Mouse (Mus musculus): Measurements from ENCODE around the gene Tnfrsf25.

The Tnfrsf25 gene

DNA sequence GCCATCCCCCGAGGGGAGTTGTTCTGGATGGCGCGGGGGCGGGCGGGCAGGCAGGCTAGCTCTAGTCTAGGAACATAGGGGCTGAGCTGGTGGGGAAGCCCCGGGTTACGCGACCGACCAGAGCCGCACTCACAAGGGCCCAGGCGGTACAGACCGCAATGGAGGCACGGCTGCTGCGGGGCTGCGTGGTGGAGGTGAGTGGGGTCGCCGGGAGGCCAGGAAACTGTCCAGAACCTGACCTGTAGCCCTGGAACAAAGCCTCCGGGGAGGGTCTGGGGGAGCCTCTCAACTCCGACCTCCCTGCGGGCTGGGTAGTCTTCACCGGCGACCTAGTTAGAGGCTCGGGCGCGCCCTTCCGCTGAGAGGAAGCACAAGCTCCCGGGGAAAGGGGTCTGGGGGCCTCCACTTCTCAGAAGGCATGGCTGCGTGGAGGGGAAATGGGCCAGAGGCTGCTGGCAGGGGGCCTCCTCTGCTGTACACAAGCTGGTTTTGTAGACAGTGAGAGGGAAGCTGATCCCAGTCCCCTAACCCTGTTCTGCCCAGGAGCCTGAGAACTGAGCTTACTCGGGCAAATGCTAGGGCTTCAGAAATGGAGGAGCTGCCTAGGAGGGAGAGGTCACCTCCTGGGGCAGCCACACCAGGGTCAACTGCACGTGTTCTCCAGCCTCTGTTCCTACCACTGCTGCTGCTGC is at the start of gene Tnfrsf25:
Gene Tnfrsf25, plus strand, starts transcription at position 14 of the 692 bp plus-strand sequence.
- DNase-seq (ENCODE audit: low read depth): peak; percentile 71

DNA sequence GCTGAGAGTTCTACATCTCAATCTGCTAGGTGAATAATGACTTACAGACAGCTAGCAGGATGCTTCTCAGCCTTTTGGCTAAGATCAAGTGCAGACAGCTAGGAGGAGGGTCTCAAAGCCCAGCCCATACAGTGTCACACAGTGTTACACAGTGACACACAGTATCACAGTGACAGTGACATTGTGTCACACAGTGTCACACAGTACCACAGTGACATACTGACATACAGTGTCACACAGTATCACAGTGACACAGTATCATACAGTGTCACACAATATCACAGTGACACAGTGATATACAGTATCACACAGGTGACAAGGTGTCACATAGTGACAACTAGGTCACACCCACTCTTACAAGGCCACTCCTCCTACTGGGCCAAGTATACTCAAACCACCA is 48.5 kb upstream of the Tnfrsf25 start:
- no peak for DNase-seq (ENCODE audit: low read depth)

DNA sequence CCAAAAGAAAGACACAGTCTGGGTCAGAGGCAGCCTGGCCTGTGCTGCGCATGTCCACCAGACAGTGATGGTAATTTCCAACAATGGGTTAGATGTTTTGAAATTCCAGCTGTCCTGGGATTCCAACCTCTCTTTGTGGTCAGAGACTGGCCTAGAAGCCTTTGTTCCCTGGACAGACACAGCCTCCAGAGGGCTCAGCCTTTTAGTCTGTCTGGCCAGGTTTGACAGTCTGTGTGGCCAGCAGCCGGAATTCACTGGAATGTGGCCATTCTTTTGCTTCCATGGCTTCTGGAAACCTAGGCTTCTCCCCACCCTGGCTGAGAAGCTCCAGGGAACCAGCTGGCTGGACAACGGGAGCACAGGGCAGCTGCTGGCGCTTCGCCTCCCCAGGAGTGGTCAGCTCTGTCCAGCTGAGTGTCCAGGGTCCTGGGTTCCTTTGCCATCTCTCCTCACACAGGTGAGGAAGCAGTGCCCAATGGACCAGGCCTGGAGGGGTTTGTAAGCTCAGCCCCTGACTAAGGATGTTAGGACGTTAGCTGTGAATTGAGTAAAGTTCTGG is 47.5 kb upstream of the Tnfrsf25 start:
- DNase-seq (ENCODE audit: low read depth): no peak

DNA sequence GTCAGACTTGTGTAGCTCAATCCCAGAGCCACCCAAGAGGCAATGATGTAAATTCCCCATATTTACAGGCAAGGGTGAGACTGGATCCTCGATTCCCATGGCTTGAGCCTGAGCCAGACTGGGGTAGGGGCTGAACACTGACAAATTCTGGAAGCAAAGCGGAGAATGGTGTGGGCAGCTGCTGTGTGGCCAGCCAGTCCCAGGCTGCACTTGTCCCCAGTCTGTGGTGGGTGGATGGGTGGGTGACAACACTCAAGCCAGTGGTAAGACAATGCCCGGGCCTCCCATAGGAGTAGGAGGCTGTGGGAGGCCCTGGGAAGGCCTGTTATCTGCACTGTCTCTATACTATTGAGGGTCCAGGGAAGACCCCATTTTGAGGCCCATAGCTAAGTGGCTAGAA is 46.5 kb upstream of the Tnfrsf25 start:
- no peak for DNase-seq (ENCODE audit: low read depth)

DNA sequence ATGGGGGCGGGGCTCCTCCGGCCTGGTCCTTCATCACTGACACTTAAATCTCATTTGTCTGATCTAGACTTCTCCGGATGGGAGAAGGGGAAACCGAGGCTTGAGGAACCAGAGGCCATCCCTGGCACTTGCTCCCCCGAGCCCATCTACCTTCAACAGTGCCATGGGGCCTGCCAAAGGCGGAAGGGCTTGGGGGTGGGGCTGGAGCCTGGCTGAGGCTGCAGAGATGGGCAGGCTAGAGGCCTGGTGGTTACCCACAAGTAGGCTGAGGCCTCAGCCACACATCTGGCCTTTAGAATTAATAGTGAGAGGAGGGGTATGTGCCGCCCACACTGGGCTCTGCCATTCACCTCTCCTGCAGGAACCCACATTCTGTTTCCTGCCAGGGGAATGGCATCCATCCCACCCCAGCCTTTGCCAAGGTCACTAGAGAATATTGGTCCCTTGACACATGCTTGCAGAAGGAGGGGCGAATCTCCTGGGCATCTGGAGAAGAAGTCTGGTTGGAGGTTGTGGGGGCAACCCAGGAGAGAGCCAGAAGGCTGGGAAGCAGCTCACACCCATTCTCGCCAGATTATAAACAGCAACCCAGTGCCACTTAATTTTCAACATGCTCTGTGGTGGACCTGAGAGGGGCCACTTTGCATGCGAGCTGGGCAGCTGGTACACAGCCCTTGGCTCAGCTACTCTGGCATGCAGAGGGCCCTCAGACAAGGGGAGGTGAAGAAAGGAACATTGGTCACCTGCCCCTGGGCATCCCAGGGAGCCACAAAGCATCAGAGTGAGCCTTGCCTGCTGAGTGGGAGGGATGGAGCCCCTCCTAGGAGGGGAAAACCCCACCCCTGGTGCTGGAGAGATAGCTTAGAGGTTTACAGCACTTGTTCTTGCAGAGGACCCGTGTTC is 45.0 kb upstream of the Tnfrsf25 start:
- no peak for DNase-seq (ENCODE audit: low read depth)

DNA sequence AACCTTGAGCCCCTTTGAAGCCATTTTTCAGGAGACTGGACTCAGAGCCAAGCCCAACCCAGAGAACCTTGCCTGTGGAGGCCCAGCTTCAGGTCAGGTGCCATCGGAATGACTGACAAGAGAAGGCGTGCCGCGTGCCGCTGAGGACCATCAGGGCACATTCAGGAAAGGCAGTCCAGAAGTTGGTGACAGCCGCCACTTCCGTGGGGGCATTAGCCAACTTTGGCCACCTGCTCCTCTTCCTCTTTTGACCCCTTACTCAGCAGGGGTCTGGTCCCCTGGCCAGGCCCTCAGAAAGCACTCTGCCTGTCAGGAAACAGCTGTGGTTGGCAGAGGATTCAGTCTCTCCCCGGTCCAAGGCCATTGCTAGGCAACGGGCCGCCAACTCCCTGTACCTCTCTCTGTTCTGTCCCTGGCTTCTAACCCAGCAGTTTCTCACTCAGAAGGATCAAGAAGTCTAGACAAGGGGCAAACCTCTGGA is 43.6 kb upstream of the Tnfrsf25 start, which contains the start of gene Plekhg5:
Gene Plekhg5, plus strand, starts transcription at position 378 of the 481 bp plus-strand sequence.
- DNase-seq (ENCODE audit: low read depth): no peak

DNA sequence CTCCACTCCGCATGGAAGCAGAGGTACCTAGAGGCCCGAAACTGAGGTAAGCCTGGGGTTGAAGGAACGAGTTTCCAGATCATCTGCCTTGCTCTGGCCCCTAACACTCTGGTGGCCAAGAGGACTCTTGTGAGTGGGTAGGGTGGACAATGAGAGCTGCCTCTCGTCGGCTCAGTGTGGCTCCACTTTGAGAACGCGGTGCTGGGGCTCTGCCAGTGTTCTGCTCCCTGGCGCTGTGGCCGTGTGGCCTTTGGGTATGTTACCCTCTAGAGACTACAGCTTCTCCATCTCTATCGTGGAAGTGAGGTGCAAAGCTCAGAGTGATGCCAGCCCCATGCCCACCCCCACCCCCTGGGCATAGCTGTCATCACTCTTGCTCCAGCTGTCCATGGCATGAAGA is 43.1 kb upstream of the Tnfrsf25 start:
- no peak for DNase-seq (ENCODE audit: low read depth)

DNA sequence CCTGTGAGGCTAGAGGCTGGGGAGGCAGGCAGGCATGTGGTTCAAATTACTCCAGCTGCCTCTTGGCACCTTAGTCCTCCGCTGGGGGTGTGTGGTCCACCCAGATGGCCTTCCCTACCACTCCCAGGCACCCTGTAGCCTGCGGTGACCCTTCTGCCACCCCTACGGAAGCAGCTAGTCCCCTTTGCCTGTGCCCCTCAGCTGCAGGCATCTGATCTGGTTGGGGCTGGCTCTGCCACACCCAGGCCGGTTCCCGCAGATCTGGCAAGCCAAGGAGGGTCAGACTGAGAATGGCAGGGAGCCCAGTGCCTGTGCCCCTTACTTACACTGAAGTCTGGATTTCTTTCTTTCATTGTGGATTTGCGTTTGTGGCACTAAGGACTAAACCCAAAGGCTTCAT is 42.0 kb upstream of the Tnfrsf25 start:
- DNase-seq (ENCODE audit: low read depth): no peak

DNA sequence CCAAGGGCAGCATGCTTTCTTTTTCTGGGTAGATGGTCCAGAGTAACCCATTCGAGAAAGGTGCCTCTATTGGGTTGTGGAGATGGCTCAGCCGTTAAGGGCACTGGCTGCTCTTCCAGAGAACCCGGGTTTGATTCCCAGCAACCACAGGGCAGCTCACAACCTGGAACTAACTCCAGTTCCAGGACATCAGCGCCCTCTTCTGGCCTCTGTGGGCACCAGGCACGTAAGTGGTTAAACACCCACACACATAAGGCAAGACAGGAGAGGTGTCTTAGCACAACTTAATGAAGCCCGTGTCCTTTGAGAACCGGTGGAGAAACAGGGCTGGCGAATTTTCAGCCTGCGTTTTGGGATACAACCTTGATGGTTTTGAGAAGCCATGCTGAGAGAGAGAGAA is 41.2 kb upstream of the Tnfrsf25 start:
- DNase-seq (ENCODE audit: low read depth): no peak

DNA sequence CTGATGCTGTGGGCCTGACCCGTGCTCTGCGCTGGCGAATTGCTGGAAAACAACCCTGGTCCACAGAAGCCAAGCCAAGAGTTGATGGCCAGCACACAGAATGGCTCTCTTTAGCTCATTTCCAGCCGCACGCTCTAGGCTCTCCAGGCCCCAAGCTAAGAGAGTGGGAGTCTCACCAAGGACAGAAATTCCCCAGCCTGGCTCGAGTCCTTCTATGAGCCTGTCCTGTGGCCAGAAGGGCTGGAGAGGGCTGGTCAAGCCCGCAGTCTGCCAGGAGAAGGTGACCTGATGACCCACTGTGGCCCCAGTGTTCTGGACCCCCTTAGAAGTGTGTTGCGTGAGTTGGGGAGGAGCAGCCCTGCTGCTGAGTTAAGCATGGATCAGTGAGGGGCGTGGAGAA is 38.5 kb upstream of the Tnfrsf25 start:
- DNase-seq (ENCODE audit: low read depth): no peak

DNA sequence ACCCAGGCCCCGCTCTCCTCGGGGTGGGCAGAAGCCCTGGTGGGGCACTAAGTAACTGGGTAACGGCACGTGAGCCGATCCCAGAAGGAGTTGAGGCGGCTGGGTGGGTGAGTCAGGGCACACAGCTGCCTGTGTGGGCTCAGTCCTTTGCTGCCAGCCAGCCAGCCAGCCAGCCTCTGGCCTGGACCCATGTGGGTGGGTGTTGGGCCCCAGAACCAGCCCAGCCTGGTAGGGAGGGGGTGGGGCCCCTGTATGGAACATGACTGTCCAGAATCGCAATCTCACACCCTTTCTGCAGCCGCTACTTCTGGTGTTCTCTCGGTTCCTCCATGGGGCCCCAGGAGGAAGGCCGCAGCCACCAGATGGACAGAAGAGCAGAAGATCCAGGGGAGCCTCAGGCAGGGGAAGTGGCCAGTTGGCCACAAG is 37.6 kb upstream of the Tnfrsf25 start:
- DNase-seq (ENCODE audit: low read depth): no peak

DNA sequence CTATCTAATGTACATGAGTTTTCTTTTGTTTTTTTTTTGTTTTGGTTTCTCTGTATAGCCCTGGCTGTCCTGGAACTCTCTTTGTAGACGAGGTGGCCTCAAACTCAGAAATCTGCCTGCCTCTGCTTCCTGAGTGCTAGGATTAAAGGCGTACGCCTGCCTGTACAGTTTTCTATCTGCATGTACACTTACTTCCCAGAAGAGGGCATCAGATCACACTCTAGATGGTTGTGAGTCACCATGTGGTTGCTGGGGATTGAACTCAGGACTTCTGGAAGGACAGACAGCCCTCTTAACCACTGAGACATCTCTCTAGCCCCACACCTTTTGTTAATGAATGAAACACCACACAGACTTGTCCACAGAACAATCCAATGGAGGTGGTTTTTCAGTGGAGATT is 36.5 kb upstream of the Tnfrsf25 start:
- DNase-seq (ENCODE audit: low read depth): no peak

DNA sequence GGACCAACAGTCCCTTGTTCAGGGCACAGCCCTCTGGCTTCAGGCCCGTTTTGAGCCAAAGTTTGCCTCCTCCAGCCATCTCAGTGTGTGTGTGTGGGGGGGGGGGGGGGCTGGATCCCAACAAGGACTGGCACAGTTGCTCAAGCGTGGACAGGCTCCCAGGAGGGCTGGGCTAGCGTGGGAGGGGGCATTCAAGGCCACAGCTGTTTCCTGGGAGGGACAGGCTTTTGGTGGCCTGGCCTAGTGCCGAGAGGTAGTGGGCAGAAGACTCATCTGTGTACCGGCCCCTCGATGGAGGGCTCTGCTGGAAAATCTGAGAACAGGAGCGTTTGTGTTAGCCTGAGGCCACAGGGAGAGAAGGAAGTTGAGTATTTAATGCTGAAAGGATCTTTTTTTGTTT is 35.8 kb upstream of the Tnfrsf25 start:
- no peak for DNase-seq (ENCODE audit: low read depth)

DNA sequence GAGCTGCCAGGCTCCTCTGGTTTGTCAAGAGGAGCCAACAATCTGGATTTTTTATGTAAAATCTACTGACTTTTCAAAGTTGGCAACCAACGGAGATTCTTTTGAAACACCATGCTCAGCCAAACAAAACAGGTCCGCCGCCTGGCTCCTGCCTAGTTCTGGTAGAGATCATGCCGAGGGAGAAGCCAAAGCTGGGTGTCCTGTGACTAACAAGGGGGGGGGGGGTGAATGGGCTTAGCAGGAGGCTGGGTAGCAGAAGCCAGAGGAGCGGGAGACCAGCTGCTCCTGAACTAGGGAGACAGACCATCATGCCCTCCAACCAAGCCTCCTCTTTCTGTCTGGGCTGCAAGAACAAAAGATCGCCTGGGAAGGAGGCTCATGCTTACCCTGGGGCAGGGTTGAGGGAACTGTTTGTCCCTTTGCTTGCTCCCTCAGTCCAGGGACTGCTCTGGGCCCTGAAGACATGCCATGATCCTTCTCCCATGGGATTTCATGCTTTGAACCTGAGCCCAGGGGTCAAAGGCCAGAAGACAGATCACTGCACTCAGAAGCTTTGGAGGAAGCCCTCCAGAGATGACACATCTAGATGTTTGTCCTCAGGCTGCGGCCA is 32.0 kb upstream of the Tnfrsf25 start:
- no peak for DNase-seq (ENCODE audit: low read depth)

DNA sequence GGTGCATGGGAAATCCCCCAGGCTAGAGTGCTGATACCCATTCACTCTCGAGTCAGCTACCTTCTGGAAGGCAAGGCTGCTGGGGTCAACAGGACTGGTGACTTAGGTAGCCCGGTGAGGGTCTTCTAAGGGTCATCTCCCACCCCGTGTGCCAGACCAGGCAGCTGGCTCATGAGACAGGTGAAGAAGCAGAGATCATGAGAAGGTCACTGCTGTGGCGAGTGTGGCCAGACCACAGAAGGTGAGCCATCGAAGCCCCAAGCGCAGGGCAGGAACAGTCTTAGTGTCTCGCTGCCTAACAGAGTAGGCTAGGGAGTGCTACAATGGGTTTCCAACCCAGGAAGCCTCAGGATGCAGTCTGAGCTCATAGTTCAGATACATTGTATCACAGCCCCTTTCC is 31.1 kb upstream of the Tnfrsf25 start:
- no peak for DNase-seq (ENCODE audit: low read depth)

DNA sequence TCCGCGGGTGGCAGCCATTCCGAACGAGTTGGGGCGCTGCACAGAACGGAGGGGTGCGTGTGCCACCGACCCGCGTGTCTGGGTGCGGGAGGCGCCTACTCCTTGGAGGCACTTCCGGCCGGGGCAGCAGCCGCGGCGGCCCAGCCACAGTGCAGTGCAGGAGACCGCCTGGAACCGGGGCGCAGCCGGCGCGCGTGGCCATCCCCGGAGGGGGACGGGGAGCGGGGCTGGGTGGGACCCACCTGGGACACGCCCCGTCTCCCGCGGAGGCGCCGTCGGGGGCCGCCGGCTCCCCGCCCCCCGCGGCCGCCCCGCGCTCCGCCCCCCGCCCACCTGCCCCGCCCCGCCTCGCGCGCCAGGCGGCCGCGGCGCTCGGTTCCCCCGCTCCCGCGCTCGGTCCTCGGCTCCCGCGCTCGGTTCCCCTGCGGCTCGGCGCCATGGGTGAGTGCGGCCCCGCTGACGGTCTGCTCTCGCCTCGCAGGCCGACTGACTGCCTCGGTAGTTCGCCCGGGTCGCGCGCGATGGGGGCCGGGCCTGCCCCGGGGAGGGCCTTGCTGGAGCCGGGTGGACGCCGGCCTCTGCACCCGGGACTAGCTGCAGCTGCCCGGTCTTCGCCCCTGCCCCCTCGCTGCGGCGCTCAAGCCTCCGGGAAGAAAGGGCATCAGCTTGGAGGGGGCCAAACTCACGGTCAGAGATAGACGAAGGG is 29.1 kb upstream of the Tnfrsf25 start:
- peak; percentile 67 for DNase-seq (ENCODE audit: low read depth)

DNA sequence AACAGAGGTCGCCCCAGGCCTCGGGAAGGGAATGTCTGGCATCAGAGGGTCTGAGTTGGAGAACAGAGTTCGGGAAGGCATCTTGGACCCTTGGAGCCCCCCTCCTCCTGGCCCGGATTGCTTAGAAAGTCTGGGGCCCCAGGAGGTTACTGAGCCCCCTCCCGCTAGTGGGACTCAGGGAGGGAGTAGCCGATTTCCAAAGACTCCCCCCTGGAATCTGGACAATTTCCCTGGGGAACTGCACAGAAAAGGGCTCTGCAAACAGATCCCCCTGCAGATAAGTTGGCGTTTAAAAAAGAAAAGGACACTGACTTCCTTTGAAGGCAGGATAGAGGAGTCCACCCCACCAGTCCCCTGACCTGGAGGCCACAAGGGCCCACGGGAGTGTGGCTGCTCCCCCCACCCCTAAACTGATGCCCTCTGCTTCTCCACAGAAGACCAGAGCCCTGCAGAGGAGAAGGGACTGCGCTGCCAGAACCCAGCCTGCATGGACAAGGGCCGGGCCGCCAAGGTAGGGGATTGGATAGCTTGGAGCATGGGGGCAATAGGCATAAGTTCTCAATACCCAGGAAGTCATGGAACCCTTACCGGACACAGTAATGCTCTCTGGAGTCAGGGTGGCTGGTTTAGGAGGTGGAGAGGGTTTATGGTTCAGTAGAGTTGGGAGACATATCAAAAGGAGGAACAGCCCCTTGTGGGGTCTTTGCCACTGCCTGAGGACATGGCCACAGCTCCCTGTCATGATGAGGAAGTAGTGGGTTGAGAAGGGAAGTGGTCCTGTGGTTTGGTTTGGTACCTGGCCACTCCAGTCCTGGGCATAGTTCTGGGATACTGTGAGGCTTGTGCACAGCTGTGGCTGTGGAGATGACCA is 28.3 kb upstream of the Tnfrsf25 start:
- no peak for DNase-seq (ENCODE audit: low read depth)

DNA sequence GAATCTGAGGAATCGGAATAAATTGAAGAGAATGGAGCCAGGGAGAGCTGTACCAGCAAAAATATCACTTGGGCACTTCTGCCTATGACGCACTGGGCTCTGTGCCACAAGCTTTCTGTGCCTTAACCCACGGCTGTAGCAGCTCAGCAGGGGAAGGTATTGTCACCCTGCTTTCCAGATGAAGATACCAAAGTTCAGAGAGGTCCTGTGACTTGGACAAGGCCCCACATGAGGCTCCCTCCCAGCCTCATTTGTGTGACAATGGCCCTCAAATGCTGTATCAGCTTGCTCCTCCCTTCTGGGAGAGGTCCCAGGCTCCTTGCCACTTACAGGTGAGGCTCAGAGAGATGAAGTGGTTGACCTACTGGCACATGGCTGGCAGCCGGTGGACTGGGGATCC is 27.6 kb upstream of the Tnfrsf25 start:
- no peak for DNase-seq (ENCODE audit: low read depth)

DNA sequence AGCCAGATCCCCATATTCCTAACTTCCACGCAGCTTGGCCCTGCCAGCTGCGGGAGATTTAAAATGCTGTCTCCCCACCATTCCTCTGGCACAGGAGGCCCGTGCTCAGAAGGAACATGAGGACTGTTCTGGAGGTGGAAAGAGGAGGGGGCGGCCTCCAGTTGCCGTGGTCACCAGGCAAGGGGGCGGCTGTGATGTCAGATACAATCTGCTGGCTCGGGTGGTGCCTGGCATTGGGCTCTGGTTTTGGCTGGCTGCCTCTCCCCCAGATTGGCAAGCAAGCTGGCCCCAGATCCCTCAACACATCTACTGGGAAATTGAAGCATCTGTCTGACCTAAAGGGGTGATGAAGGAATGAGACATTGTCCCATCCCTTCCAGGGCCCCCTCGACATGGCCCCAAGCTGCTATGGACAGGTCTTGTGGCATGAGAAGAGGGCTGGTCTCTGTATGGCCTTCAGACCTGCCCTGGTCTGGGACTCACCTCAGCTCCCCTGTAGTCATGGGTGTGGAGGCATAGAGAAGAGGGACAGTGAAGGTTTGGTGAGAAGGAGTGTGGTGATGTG is 27.1 kb upstream of the Tnfrsf25 start:
- DNase-seq (ENCODE audit: low read depth): no peak

DNA sequence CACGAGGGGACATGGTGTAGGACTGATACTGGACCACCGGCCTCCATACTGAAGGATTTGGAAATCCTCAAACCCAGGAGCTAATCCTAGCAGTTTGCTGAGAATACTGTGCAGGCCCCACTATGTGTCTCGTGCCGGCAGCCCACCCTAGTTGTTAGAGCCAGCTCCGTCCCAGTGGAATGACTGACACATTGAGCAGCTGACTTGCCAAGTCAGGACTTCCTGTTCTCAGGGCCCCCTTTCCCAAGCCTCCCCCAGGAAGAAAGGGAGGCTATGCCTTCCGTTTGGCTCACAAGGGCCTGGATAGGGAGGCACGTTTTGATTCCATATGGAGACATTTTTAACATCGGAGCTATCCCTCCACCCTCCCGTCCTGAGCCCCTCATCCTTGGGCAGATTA is 25.5 kb upstream of the Tnfrsf25 start:
- DNase-seq (ENCODE audit: low read depth): no peak

Measured in naive thymus-derived CD4-positive, alpha-beta T cell, adult 2 months (primary cell).